Mouse (Mus musculus): ENCODE data around the gene Rnf41. TPM values are rescaled to one million over a fixed set of nuclear protein-coding genes. Genes with fewer than 3 reads are reported as not detected.
A peak's percentile ranks its signal among the peaks of the same experiment; 100 is the strongest.

The Rnf41 gene
- total RNA-seq, 2 experiments from 2014 or later, result 16.6 to 17.2 TPM

- DNase-seq, result no peak
Observed at GRCm38 (mm10) chr10:128385902-128386301, 25.6 kb upstream of the Rnf41 start.

- no peak for DNase-seq
Observed at GRCm38 (mm10) chr10:128388941-128389340, 22.5 kb upstream of the Rnf41 start.

GRCm38 (mm10) chr10:128389570-128389969, 21.9 kb upstream of the Rnf41 start:
- no peak for DNase-seq

GRCm38 (mm10) chr10:128390366-128390765, 21.1 kb upstream of the Rnf41 start:
- no peak for DNase-seq

DNA sequence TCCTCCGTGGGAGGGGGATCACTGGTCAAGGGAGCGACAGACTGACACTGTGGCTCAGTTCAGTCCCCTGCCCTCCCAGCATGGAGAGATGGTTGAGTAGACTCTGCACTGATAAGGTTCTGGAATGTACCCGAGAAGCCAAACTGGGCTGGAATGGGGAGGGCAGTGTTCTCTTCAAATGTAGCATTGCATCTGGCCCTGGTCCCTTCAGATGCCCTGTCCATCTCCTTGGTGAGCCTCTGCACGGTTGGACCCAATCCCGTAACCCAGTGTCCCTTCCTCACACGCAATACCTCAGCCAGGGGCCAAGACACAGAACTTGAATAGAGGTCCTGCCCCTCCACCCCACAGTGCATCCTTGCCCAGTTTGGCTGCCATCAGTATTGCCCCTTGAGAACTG, 19.6 kb upstream of the Rnf41 start:
- DNase-seq, result peak; percentile 49 to 77

DNA sequence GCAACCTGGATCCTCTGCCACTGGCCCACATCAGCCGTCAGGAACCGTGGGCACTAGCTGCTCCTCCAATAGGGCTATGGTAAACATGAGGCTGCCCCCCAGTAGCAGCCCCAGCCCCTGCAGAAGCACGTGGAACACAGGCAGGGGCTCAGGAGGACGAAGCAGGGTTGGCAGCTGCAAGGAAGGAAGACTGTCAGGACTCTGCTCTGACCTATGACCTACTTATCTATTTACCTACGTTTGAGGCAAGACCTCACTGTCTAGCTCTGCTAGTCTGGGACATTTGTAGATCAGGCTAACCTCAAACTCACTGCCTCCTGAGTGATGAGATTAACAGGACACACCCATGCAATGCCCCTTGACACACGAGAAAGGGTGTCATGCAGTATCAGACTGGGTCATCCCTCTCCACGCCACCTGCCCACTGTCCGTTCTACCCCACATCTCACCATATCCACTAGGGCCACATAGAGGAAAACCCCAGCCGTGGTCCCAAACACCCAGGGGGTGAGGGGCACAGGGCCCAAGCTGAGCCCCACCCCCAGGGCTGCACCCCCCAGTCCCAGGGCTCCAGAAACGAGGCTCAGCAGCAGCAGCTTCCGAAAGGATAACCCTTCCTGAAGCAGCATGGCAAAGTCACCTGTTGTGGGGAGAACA, 15.3 kb upstream of the Rnf41 start:
- no peak for DNase-seq

DNA sequence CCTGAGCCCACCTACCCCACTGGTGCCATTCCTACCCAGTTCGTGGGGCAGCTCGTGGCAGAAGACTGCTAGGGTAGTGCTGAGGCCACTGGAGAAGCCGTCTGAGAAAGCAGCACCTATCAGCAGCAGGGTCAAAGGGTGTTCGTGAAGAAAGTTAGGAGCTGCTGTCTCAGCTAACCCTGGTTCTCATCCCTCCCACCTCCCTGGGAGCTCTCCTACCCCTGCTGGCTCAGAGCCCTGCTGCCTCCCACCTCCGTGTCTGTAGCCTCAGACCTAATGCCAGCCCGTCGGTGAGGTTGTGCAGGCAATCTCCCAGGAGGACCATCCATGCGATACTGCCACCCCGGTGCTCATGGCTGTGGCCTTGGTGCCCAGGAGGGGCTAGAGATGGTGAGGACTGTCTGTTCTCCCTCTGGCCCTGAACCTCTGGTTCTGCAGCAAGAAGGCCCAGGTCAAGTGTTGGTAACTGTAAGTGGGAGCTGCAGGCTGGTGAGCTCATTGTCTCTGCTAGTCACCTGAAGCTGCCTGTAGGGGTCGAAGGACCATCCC, 14.7 kb upstream of the Rnf41 start:
- DNase-seq, result no peak

- peak; percentile 48 to 65 for DNase-seq
Observed at GRCm38 (mm10) chr10:128397466-128397865, 14.0 kb upstream of the Rnf41 start.

DNA sequence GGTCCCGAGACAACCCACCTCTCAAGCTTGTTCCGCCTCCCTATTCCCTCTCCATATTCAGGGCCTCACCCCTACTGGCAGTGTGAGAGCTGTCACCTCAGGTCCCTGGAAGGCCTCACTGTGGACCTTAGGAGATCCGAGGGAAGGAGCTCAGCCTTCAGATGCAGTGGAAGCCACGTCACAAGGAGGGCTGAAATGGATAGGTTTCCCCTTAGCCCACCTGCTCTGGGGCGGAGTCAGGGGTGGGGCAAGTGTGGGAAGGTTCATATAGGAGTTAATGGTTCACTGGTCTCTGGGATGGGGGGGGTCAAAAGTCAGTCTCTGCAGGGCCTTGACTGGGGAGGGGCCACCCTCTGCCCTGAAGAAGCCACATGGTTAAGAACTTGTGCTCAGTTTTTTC, 11.1 kb upstream of the Rnf41 start:
- no peak for DNase-seq

- DNase-seq, result no peak
Observed at GRCm38 (mm10) chr10:128401056-128401455, 10.4 kb upstream of the Rnf41 start, which contains the start of gene Slc39a5. TSS of gene Slc39a5 (minus strand) at chr10:128401229.

DNA sequence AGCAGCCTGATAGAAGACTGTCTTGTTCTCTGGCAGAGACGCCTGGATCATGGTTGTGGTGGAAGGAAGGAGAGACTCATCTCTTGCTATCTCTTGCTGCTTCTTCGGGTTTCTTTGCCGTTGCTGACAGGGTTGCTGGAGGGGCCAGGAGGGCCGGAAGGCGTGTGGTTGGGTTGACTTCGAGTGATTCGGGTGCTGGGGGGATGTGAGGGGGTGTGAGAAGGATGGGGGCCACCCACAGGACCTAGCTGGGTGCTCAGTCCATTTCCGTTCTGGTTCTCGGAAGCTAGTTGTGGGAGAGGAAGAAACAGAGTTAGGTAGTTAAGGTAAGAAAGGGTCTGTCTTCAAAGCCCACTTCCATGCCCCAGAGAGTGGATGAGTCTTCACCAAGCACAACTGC, 9.8 kb upstream of the Rnf41 start:
- DNase-seq, result no peak

DNA sequence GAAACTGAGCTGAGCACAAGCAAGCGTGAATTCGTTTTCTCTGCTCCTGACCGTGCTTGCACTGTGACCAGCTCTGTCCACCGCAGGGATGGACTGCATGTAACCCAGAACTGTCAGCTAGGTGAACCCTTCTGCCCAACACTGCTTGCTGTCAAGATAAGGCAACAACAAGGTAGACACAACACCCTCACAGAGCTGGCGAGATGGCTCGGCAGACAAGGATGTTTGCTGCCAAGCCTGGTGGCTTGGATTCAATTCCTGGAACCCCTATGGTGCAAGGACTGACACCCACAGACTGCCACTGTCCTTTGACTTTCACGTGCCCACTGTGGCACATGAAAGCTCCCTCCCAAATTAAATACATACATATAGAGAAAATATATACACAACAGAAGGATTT, 7.5 kb upstream of the Rnf41 start:
- DNase-seq, result no peak

DNA sequence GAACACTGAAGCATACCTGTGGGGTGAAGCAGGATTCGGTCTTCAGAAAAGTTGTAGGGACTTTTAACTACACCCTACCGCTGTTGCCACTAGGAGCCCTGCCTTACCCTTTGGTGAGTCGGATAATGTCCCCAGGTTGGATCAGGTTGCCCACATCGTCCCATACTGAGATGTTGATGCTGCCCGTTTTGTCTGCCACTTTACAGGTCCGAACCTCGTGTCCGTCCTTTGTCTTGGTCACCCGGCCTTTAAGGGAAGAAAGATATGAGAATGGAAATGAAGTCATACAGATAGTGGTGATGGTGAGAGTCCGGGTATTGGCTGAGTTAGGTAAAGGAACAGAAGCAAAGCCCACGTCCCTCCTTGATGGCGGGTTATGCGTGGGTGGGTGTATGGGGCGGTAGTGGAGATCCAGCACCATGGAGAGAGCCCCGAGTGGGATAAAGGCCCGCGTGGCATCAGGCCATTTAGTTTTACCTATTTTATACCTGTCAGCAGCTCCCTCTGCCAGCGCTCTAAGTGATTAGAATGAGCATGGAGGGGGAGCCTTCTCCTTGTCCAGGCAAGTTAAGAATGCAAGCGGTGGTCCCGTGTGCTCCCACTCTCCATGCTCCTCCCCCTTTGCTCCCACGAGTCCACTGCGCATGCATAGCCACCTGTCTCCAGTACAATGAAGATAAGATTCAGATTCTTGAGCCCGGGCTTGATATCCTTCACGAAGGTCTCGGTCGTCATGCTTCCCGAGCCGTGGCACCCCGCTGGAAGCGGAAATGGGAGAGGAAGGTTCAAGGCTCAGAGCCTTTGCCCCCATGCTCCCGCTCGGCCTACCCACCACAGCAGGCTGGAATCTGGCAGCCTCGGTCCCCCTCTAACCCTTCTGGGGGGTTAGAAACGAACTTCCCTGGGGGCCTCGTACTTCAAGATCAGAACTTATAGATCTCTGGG, 2.6 kb upstream of the Rnf41 start:
- no peak for DNase-seq

- DNase-seq, result peak; percentile 98 to 99
Observed at GRCm38 (mm10) chr10:128409692-128410559, 1.5 kb upstream of the Rnf41 start.

DNA sequence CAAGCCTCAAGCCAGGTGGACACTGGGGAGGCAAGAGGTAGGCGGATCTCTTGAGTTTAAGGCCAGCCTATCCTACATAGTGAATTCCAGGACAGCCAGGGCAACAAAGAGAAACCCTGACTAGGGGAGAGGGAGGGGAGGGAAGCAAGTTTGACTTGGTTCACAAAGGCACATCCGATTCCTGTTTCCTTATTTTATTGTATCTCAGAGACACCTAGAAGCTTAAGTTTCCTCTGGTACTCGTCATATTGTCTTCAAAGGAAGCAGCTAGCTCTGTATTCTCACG, 954 bp upstream of the Rnf41 start:
- no peak for DNase-seq

GRCm38 (mm10) chr10:128412055-128412381, 561 bp downstream of the Rnf41 start:
- DNase-seq, result no peak

DNA sequence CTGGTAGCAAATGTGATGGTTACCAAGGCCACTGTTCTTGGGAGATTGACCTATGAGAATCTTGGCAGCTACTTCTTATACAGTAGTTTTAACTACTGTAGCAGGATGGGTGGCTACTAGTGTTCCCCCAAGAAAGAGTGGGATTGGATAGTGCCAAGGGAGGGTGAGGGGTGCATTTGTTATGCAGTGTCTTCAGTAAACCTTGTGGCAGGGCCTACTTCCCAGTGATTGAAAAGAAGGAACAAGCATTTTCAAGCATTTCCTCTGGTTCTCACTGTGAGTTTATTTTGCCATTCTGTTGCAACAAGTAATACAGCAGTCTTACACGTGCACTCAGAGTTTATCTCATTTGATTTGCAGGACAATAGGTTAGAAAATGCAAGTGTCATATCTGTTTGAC, 1.1 kb downstream of the Rnf41 start:
- DNase-seq, result no peak

- DNase-seq, result no peak
Observed at GRCm38 (mm10) chr10:128413076-128413475, 1.6 kb downstream of the Rnf41 start.

DNA sequence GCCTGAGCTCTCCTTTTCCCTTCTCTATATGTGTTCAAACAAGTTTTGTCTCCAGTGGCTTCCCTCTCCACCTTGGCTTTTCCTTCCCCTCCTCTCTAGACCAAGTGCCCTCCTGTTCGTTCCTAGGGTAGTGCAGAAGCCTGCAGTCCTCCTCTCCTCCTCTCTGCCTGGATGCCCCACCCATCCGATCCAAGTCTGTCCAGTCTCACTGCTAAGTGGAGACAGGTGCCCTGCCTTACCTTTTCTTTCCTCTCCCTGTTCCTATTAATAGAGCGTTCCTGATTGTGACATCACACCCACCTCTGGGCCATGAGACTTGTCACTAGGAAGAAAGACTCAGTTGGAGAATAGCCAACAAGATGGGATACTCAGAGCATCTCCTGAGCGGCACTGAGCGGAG, 3.4 kb downstream of the Rnf41 start:
- DNase-seq, result no peak

DNA sequence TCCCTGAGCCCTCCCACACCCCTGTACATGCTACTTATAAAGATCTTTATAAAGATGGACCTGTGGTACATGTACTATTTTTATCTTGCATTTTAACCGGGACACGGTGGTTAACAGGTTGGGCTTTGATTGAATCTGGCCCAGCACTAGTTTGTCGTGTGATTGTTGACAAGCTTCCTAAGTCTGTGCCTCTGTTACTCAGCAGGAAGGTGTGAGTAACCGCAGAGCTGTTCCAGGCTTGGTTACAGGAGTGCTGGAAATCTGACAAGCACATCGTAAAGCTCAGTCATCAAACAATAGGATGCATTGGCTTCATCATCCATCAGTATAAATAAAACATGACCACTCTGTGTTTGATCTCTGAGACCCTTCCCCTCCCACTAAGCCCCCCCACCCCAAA, 11.0 kb downstream of the Rnf41 start:
- no peak for DNase-seq

DNA sequence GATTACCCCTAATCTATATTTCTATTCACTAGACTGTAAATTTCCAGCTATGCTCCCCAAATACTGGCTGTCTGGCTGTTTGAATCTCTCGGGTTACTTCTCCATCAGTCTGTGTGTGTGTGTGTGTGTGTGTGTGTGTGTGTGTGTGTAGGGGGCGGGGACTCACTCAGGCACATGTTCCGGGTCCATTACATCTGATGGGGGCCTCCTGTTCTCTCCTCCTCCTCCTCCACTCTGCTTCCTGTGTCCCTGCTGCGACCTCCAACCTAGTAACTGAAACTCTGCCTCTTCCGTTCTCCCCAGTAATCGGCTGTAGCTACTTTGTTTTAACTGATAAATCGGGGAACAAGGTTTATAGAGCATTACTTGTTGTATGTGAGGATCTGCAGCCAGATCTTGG, 13.1 kb downstream of the Rnf41 start:
- DNase-seq, result peak in 1 of 2 experiments; percentile 45

DNA sequence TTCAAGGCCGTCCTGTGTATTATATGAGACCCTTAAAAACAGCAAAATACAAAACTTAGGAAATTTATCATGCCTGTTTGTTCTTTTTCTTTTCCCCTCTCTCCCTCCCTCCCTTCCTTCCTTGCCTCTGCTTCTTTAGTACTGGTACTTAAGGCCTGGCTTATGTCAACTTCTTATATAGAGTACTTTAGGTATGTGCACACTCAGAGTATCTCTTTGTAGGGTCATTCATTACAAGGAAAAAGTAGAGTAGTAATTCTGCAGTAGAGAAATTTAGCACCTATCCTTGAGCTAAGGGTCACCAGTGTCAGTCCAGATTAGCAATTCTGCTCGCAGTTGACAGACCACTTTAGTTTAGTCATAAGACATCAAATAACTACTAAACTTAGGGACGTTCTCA, 13.8 kb downstream of the Rnf41 start:
- DNase-seq, result no peak

GRCm38 (mm10) chr10:128429052-128429451, 17.6 kb downstream of the Rnf41 start:
- DNase-seq, result no peak

Measured in heart, adult 18-20 months (tissue).